Mouse (Mus musculus): Measurements from ENCODE around the gene Camk2g.

DNA sequence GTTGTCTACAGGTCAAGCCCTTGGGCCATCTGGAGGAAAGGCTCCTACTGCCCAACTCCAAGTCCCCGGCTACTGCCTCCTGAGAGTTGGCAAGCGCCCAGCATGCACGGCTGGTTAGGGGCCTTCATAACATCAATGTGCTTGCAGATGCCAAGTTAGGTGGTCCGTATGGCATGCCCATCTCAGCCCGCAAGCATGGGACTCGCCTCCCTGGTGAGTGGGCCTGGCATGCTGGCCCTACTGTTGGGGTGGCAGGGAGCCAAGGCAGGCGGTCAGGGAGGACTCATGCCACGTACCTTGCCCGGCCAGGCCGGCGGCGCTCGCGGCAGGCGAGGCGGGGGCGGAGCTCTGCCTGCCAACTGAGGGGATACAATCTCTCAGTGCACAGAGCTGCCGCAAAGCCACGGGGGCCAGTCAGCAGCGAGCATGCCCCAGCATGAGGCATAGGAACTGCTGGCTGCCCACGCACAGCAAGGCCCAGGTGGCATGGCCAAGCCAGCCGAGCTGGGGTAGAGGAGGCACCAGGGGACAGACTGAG lies 36.4 kb downstream of the Camk2g start:
- TF ChIP-seq CTCF (IDR thresholded peaks at IDR 0.05), result no peak
- no peak for TF ChIP-seq POLR2A (IDR thresholded peaks at IDR 0.05; ENCODE audit: insufficient read depth, low read depth, low read length)

All from heart, adult 2 months (tissue).